Mouse (Mus musculus): ENCODE data around the gene Htra2.

The Htra2 gene

DNA sequence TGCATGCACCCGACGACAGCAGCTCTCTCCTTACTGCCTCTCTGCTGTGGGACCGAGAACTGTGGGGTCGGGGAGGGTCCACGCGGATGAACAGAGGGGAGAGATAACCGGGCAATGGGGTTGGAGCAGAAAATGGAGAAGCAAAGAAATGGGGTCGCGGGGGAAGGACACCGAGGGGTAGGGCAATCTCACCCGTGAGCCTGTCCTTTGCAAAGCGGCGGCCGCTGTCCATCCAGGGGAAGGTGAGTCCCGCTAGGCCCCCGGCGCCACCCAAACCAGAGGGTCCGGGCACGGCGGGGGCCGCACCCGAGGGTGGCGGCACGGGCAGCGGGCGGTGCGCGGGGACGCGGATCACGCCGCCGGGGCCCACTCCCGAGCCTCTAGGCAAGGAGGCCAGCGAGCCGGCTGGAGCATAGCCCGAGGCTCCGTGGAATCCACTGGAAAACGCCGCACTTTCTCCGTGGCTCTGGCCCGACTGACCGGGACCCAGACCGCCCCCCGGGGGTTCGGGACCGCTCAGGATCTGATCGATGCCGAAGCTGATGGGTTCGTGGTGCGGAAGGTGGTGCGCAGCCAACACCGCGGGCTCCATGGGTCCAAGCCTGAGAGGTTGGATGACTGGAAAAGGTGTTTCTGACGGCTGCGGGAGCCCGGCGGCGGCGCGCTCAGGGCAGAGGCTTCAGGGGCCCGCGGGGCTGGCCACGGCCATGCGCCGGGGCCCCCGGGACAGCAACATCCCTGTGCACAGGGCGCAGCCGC, 14.6 kb upstream of the Htra2 start:
- DNase-seq (ENCODE audit: low spot score), result no peak

- DNase-seq (ENCODE audit: low spot score), result no peak
Measured at GRCm38 (mm10) chr6:83068706-83069487, 13.8 kb upstream of the Htra2 start.

- DNase-seq (ENCODE audit: low spot score), result no peak
Measured at GRCm38 (mm10) chr6:83068221-83068620, 13.1 kb upstream of the Htra2 start.

- no peak for DNase-seq (ENCODE audit: low spot score)
Measured at GRCm38 (mm10) chr6:83066441-83066840, 11.4 kb upstream of the Htra2 start.

DNA sequence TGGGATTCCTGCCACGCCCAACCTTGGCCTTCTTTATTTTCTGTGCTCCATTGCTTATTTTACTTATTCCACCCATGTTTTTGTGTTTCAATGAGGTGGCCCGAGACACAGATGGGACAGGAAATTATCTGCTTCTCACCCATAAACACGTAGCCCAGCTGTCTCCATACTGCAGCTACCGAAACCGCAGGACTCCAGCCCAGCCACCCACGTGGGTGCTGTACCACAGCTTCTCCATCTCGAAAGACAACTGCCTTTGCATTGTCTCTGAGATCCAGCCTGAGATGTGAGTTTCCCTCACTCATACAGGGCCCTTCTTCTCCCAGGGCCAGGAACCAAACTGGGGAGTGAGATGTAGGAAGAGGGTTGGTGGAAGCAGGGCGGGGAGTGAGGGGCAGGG, 10.9 kb upstream of the Htra2 start:
- DNase-seq (ENCODE audit: low spot score), result no peak

DNA sequence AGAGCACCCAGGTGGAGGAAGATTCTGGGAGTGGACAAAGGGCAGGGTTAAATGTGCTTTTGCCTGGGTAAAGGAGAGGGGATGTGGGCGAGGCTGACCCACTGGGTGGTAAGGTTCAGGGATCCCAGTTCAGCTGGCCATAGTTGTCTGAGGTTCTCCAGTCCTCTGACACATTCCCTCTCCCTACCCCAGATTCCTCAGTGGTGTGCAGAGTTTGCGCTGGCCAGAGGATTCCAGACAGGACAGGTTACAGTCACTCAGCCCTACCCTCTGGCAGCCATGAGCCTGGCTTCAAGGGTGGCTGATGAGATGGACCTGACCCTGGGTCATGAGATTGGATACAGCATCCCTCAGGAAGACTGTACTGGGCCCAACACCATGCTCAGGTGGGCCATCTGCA, 3.7 kb upstream of the Htra2 start:
- DNase-seq (ENCODE audit: low spot score), result no peak

DNA sequence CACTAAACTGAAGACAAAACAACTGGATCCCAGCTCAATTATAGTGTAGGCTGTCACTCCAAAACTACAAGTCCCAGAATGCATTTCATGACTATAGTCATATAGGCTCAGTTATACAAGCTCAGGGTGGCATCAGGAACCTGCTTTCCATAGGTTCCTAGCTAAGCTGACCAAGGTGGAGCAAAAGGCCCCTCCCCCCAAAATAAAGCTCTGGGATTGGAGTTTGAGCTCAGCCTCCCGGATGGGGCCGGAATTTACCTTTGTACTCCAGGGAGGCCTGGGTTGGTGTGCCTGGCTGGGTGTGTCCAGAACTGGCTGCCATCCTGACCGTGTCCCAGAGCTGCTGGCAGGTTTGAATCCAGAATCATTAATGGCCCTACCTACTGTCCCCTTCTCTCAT, 2.7 kb upstream of the Htra2 start, which contains the start of gene Dqx1:
Gene Dqx1, plus strand, starts transcription at position 55 of the 400 bp plus-strand sequence.
- no peak for DNase-seq (ENCODE audit: low spot score)

GRCm38 (mm10) chr6:83054074-83054851, 810 bp downstream of the Htra2 start, which contains the start of gene Aup1:
Aup1 (plus strand) TSS chr6:83054521.
- DNase-seq (ENCODE audit: low spot score), result peak; percentile 83

DNA sequence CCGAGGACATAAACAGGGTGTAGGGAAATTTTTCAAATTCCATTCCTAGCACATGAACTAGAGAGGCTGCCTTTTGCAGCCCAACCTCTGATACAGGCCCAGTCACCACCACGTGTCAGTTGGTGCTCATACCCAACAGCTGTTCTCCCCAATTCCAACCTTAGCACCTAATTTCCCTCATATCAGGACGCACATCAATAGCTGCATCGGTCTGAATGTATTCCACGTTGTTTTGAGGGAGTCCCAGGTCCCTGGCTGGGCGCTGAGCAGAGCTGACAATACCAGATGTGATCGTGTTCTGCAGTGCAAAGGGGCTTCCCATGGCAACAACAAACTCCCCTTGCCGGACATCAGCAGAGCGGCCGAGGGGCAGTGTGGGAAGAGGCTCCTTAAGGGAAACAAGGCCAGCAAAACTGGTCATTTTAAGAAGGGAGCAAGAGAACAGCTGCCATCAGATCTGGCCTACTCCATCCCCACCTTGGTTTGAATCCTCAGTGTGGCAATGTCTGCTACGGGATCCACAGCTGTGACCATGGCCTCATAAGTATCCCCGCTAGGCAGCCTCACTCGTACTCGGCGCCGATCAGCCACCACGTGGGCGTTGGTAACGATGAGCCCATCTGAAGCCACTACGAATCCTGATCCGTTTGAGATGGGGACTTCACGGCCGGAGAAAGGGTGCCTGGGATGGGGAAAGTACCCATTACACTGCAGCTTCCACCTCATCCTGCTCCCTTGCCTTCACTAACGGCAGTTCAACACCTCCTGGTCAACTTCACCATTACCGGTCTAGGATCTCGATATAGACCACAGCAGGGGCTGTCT, 1.7 kb downstream of the Htra2 start:
- DNase-seq (ENCODE audit: low spot score), result no peak

DNA sequence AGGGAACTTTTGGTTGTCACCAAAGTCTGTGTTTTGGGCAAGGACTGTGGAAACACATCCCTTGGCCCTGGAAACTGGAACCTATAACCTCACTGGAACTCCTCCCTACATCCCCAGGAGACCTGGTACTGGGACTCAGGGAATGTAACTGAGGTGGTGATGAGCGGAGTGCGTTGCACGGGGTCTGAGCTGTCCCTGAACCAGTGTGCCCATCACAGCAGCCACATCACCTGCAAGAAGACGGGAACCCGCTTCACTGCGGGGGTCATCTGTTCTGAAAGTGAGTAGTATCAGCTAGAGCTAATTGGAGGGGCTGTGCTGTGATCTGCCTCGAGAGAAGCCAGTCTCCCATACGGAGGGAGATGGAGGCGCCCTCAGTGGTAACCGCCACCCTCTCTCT, 5.7 kb downstream of the Htra2 start:
- DNase-seq (ENCODE audit: low spot score), result no peak

DNA sequence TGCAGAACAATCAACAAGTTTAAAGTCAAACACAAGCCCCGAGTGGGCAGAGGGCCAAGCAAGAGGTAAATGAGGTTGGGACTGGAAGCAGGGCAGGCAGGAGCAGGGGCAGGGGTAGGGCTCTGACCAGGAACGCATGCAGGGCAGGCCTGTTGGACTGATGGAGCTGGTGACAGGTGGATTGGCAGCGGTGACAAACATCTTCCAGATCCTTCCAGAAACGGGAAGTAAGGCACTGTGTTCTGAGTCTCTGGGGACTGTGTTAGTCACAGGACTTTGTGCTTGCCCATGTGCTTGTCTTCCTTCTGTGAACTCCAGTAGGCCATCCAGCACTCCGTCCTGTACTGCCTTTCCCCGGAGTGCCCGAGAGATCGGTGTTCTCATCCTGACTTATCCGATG, 10.3 kb downstream of the Htra2 start:
- no peak for DNase-seq (ENCODE audit: low spot score)

- no peak for DNase-seq (ENCODE audit: low spot score)
Measured at GRCm38 (mm10) chr6:83043993-83044392, 11.1 kb downstream of the Htra2 start.

DNA sequence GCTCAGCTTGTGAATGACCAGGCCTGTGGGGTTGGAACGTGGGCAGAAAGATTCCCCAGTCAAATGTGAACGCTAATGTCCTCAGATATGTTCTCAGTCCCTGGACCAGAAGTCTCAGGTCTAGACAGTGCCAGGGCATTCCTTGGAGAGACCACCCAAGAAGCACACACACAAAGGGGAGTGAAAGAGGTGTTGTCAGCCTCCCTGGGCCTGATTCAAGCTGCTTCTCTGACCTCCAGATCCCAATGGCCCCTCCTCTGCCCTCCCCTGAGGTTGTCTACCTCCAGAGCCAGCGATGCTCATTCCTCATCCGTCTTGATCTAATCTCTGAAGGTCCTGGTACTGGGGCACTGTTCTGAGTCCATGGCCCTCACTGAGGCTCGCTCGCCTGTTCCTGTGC, 11.5 kb downstream of the Htra2 start:
- DNase-seq (ENCODE audit: low spot score), result no peak

DNA sequence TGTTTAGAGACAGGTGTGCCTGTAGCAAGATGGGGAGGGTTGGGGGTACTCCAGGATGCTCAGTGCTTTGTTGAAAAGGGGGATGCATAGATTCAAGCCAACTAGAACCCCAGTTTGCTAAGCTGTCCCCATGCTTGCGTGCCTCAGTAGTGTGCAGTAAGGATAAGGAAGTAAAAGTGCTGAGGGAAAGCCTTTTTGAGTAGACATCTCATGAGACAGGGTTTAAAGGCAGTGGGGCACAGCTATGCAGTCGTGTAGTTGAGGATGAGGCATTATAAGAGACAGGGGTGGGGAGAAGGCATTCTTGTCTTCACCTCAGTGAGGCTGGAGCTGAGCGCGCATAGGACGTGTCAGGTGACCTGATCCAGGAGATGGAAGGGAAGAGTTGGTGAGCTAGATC, 14.5 kb downstream of the Htra2 start:
- DNase-seq (ENCODE audit: low spot score), result no peak

- peak; percentile 71 for DNase-seq (ENCODE audit: low spot score)
Measured at GRCm38 (mm10) chr6:83038496-83039012, 16.5 kb downstream of the Htra2 start.

- DNase-seq (ENCODE audit: low spot score), result no peak
Measured at GRCm38 (mm10) chr6:83037188-83037587, 17.9 kb downstream of the Htra2 start.

DNA sequence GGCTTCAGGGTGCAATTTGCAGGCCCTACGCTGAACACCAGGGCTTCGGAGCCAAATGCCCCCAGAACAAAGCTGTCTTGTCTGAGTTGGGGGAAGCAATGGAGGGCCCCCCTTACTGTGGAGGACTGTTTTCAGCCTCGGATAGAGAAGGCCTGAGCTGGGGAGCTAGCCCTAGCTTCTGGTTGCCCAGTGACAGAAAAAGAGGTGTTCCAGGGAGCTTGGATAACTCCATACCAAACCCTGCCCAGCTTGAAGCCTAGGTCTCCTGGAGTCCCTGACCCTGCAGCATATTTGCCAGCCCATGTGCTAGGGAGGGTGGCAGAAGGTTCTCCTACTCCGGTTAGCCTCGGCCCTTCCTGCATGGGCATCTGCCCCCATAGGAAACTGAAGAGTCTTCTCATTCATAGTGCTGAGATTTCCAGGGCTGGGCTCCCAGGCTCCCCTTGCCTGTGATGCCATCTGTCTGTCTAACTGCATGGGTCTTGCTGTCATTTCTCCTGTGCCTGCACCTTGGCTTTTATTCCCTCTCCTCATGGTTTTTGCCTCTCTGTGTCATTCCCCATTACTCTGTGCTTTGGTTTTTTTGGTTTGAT, 20.5 kb downstream of the Htra2 start:
- no peak for DNase-seq (ENCODE audit: low spot score)

- DNase-seq (ENCODE audit: low spot score), result peak; percentile 52
Measured at GRCm38 (mm10) chr6:83033249-83034185, 21.6 kb downstream of the Htra2 start, which contains the start of the genes Dok1 and Loxl3. Dok1 (minus strand) TSS chr6:83033471. Loxl3 (plus strand) TSS chr6:83034173.

DNA sequence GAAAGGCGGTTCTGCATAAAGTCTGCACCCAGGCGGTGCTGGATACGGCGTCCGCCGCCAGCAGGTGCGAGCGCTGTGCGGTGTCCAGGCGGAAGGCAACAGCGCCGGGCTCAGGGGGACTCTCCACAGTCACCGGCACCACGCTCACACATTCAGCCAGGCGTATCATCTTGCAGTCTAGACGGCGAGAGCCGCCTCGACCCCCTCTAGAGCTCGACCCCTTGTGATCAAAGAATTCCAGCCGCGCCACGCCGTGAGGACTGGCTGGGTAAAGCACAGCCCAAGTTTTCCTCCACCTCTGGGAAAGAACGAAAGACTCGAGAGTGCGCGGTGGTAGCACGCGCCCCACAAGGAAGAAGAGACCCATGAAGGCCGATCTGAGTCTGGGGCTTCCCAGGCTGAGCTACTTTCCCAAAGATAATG, 22.3 kb downstream of the Htra2 start:
- peak; percentile 45 for DNase-seq (ENCODE audit: low spot score)
